Mouse (Mus musculus): ENCODE results near the gene Dusp27. TPM values are rescaled to one million over a fixed set of nuclear protein-coding genes. Genes with fewer than 3 reads are reported as not detected.

Dusp27 gene
- polyA plus RNA-seq, 1 experiment from 2014 or later, result 2.7 TPM

Other genes starting within 250 kb of the Dusp27 start
- 28.0 and 31.2 TPM in 2 replicates for gene Pou2f1, start 125.2 kb downstream of the Dusp27 start, polyA plus RNA-seq (2016; fragmentation: Nextera tagmentation; extraction: Ambion mirVana)
- gene Gpa33, start 2.3 kb upstream of the Dusp27 start, polyA plus RNA-seq (2016; fragmentation: Nextera tagmentation; extraction: Ambion mirVana), result 0.31 and 0.55 TPM in 2 replicates
- gene Mael, start 110.8 kb upstream of the Dusp27 start, polyA plus RNA-seq (2016; fragmentation: Nextera tagmentation; extraction: Ambion mirVana), result 0.10 TPM in 1 of 2 replicates, not detected in the other
- 14.9 and 15.1 TPM in 2 replicates for gene Ildr2, start 126.2 kb upstream of the Dusp27 start, polyA plus RNA-seq (2016; fragmentation: Nextera tagmentation; extraction: Ambion mirVana)